Mouse (Mus musculus) CH12.LX (cell line): ENCODE results near the gene Tpk1. TPM values are rescaled to one million over a fixed set of nuclear protein-coding genes. Genes with fewer than 3 reads are reported as not detected.

Experiments
- DNase-seq: peaks from one replicate; pipeline ENCODE4 v3.0.0-alpha.2; 2013; ENCODE audit errors: extremely low read depth
- H3K27ac ChIP-seq: 2 replicates; pipeline ENCODE4 v1.5.1; 2012; ENCODE audit warnings: low read depth, mild to moderate bottlenecking, control low read depth, moderate library complexity; ENCODE audit not compliant: insufficient read depth
- H3K27me3 ChIP-seq: replicated peaks from 2 replicates; pipeline ENCODE3; 2012; ENCODE audit warnings: inconsistent platforms
- H3K36me3 ChIP-seq, 2 experiments: replicated peaks in 1 of 2; 2 replicates each; pipeline versions ENCODE3 to v1.6.1; 2012; ENCODE audit warnings: inconsistent platforms in 1 of 2, low read length in 1 of 2, mild to moderate bottlenecking in 1 of 2, mixed read lengths in 1 of 2, moderate library complexity in 1 of 2; ENCODE audit not compliant: control insufficient read depth in 1 of 2, insufficient read depth in 1 of 2
- H3K4me1 ChIP-seq, 2 experiments: 2 replicates each; pipeline ENCODE4 v1.6.1; 2012; ENCODE audit warnings: inconsistent platforms in 1 of 2, moderate library complexity in 1 of 2; ENCODE audit not compliant: insufficient read depth in 2 of 2, control insufficient read depth in 1 of 2
- H3K4me2 ChIP-seq: 2 replicates; pipeline ENCODE4 v1.6.1; 2012; ENCODE audit warnings: low read depth, mild to moderate bottlenecking, control low read depth; ENCODE audit not compliant: poor library complexity, insufficient read depth, severe bottlenecking
- H3K4me3 ChIP-seq, 3 experiments: fragments of 150-350 bp in 1 of 3; sonication (generic) in 1 of 3; replicated peaks in 1 of 3; 2 replicates each; pipeline versions ENCODE3 to v1.5.1; 2011 to 2012; ENCODE audit warnings: low read depth in 2 of 3, low read length in 2 of 3, mild to moderate bottlenecking in 2 of 3, moderate library complexity in 2 of 3, control low read depth in 1 of 3, improper control_type of control experiment in 1 of 3, inconsistent platforms in 1 of 3, mixed read lengths in 1 of 3; ENCODE audit not compliant: poor library complexity in 1 of 3
- H3K79me2 ChIP-seq: replicated peaks from 2 replicates; pipeline ENCODE4 v1.6.1; 2012; ENCODE audit warnings: mild to moderate bottlenecking, moderate library complexity; ENCODE audit not compliant: control insufficient read depth, poor library complexity, insufficient read depth, severe bottlenecking; ENCODE audit errors: extremely low read depth
- H3K9ac ChIP-seq: 2 replicates; pipeline ENCODE4 v1.6.1; 2012; ENCODE audit warnings: low read depth, mild to moderate bottlenecking, control low read depth, moderate library complexity; ENCODE audit not compliant: insufficient read depth
- H3K9me3 ChIP-seq: replicated peaks from 2 replicates; pipeline ENCODE3; 2012; ENCODE audit warnings: low read length, inconsistent platforms, mixed read lengths
- BHLHE40 ChIP-seq: IDR thresholded peaks from 2 replicates; pipeline ENCODE4 v1.6.1; 2011; ENCODE audit warnings: mild to moderate bottlenecking, low read depth, low read length, improper control_type of control experiment
- E2F4 ChIP-seq: IDR thresholded peaks from 2 replicates; pipeline ENCODE4 v1.6.1; 2011; ENCODE audit warnings: low read depth, low read length, improper control_type of control experiment; ENCODE audit not compliant: insufficient replicate concordance
- EP300 ChIP-seq: IDR thresholded peaks from 2 replicates; pipeline ENCODE4 v1.6.1; 2011; ENCODE audit warnings: low read length, improper control_type of control experiment
- ETS1 ChIP-seq: conservative IDR thresholded peaks from 2 replicates; pipeline ENCODE4 v1.6.1; 2012; ENCODE audit warnings: low read depth, mild to moderate bottlenecking, inconsistent platforms, low read length, improper control_type of control experiment, moderate library complexity
- GABPA ChIP-seq: IDR thresholded peaks from 2 replicates; pipeline ENCODE4 v1.6.1; 2012; ENCODE audit warnings: low read depth, low read length, improper control_type of control experiment, inconsistent platforms; ENCODE audit not compliant: insufficient replicate concordance
- HCFC1 ChIP-seq: IDR thresholded peaks from 2 replicates; pipeline ENCODE4 v1.6.1; 2012; ENCODE audit warnings: low read depth, mild to moderate bottlenecking, inconsistent platforms, low read length, improper control_type of control experiment
- IRF4 ChIP-seq: IDR thresholded peaks from 2 replicates; pipeline ENCODE4 v1.6.1; 2014; ENCODE audit warnings: low read depth, mild to moderate bottlenecking, inconsistent platforms, low read length, improper control_type of control experiment
- JUND ChIP-seq: conservative IDR thresholded peaks from 2 replicates; pipeline ENCODE4 v1.6.1; 2011; ENCODE audit warnings: low read depth, low read length, improper control_type of control experiment
- KAT2A ChIP-seq: IDR thresholded peaks from 2 replicates; pipeline ENCODE4 v1.6.1; 2012; ENCODE audit warnings: low read length, improper control_type of control experiment, inconsistent platforms; ENCODE audit not compliant: insufficient replicate concordance
- MAZ ChIP-seq: IDR thresholded peaks from 2 replicates; pipeline ENCODE4 v1.6.1; 2012; ENCODE audit warnings: low read depth, mild to moderate bottlenecking, inconsistent platforms, low read length, improper control_type of control experiment, moderate library complexity
- MEF2A ChIP-seq: IDR thresholded peaks from 2 replicates; pipeline ENCODE4 v1.6.1; 2014; ENCODE audit warnings: low read depth, mild to moderate bottlenecking, inconsistent platforms, low read length, improper control_type of control experiment, borderline replicate concordance
- MXI1 ChIP-seq: IDR thresholded peaks from 2 replicates; pipeline ENCODE4 v1.6.1; 2011; ENCODE audit warnings: mild to moderate bottlenecking, low read depth, low read length, improper control_type of control experiment
- MYC ChIP-seq: IDR thresholded peaks from 2 replicates; pipeline ENCODE4 v1.6.1; 2011; ENCODE audit warnings: low read depth, mild to moderate bottlenecking, improper control_type of control experiment, low read length
- NELFE ChIP-seq: IDR thresholded peaks from 2 replicates; pipeline ENCODE4 v1.6.1; 2011; ENCODE audit warnings: low read depth, low read length, improper control_type of control experiment
- NRF1 ChIP-seq: IDR thresholded peaks from 2 replicates; pipeline ENCODE4 v1.6.1; 2014; ENCODE audit warnings: low read depth, mild to moderate bottlenecking, inconsistent platforms, low read length, improper control_type of control experiment, moderate library complexity
- POLR2A ChIP-seq: IDR thresholded peaks from 2 replicates; pipeline ENCODE4 v1.6.1; 2011; ENCODE audit warnings: low read depth, mild to moderate bottlenecking, improper control_type of control experiment, low read length
- RAD21 ChIP-seq: IDR thresholded peaks from 2 replicates; pipeline ENCODE4 v1.6.1; 2011; ENCODE audit warnings: low read depth, mild to moderate bottlenecking, low read length, improper control_type of control experiment, moderate library complexity
- SIN3A ChIP-seq: IDR thresholded peaks from 2 replicates; pipeline ENCODE4 v1.6.1; 2012; ENCODE audit warnings: low read length, improper control_type of control experiment, inconsistent platforms
- TBP ChIP-seq: conservative IDR thresholded peaks from 2 replicates; pipeline ENCODE4 v1.6.1; 2011; ENCODE audit warnings: low read depth, low read length, improper control_type of control experiment
- ZC3H11A ChIP-seq: IDR thresholded peaks from 2 replicates; pipeline ENCODE4 v1.6.1; 2012; ENCODE audit warnings: low read depth, mild to moderate bottlenecking, inconsistent platforms, low read length, improper control_type of control experiment
- ZMIZ1 ChIP-seq: IDR thresholded peaks from 2 replicates; pipeline ENCODE4 v1.6.1; 2012; ENCODE audit warnings: low read depth, mild to moderate bottlenecking, inconsistent platforms, low read length, improper control_type of control experiment
- ZNF384 ChIP-seq: IDR thresholded peaks from 2 replicates; pipeline ENCODE4 v1.6.1; 2012; ENCODE audit warnings: low read depth, low read length, improper control_type of control experiment, inconsistent platforms
- dilution Hi-C: fragments of 300-500 bp; cut with MboI; formaldehyde crosslinking; loops from 2 replicates; pipeline ENCODE4 v1.14.3; 2020; ENCODE audit warnings: low sequenced_read_pairs; ENCODE audit not compliant: extremely low pct_unique_long_range_greater_than_20kb, extremely low pct_ligation_motif_present
- in situ Hi-C: fragments of 300-500 bp; cut with MboI; formaldehyde crosslinking; loops from 3 replicates; pipeline ENCODE4 v1.14.3; 2019; ENCODE audit warnings: low sequenced_read_pairs, low pct_ligation_motif_present, low pct_unique_long_range_greater_than_20kb, mixed read lengths
- polyA plus RNA-seq: library from polyadenylated mRNA; unstranded; fragments of >175 nt; gene quantifications from 2 replicates; pipeline ENCODE4 v1.2.1, GENCODE M21; 2012; ENCODE audit warnings: low read depth; ENCODE audit not compliant: insufficient read length
- total RNA-seq, 2 experiments: library from RNA; depleted of rRNA; stranded (reverse); fragments of 300-350 nt in 1 of 2; fragments of >200 nt in 1 of 2; gene quantifications; 2 replicates each; pipeline ENCODE4 v1.2.3; 2012 to 2014

Gene Tpk1
- total and polyA plus RNA-seq, 3 experiments, result 3.9 to 6.3 (median 4.8) TPM

DNA sequence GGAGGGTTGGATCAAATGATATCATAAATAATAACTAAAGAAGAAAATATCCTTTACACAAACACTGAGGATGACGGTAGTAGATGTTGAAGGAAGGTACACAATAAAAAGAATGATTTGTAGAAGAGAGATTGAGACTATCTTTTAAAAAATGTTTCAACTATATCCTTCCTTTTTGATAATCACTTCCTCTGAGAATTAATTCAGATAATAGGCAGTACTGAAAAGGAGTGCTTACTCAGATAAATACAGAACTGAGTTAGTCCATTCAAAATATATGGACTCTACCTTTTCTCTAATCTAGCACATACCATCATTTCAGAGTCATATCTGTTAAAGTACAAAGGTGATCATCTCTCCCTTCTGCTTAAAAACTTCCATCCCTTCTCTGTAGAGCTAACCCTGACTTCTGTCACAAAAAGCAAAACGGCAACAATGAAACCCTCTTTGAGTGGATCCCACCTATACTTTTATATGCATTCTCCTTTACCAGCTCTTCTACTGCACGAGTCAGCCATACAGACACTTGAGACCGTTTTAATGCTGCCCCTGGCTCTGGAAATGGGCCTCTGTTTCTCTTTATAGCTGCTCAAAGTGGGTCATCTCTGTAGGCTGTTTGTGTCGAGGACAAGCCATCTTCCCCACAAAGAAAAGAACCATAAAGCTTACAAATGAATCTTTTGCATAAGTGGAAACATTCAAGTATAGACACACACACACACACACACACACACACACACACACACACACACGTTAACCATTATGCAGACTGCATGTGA is 263.7 kb downstream of the Tpk1 start:
- no peak for DNase-seq
- Histone ChIP-seq H3K4me3 (no peak overlapping the region), H3K4me1 (no peaks in the 10 kb centered on the region), H3K27ac (no peak overlapping the region), H3K27me3 (no peaks in the 10 kb centered on the region), H3K79me2 (no peaks in the 10 kb centered on the region), H3K36me3 (no peaks in the 10 kb centered on the region), H3K9ac (no peak overlapping the region), H3K4me2 (no peak overlapping the region), H3K9me3 (no peaks in the 10 kb centered on the region)
- in situ Hi-C loops, result no loop called here
- dilution Hi-C loops, result no loop called here
- TF ChIP-seq ZC3H11A (no peak), HCFC1 (no peak), MXI1 (no peak), MAZ (no peak), MEF2A (no peak), E2F4 (no peak), TBP (no peak)

DNA sequence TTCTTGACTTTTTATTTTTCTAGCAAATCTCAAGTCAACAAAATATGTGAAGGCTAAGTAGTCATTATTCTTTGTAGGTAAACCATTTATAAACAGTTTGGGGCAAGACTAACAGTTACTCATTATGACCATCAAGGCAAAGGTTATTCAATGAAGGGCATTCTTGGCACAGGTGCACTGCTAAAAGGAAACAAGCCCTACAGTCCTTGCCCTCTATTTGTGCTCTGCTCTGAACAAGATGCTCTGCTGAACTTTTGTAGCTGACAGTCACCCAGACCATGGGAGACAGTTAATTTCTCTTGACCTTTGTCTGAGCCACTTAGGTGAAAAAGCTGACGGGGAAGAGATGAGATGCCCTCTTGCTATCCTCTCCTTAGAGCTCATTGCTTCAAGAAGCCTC is 269.7 kb downstream of the Tpk1 start:
- Histone ChIP-seq H3K4me2 (no peak overlapping the region), H3K4me3 (no peak overlapping the region), H3K9me3 (no peaks in the 10 kb centered on the region), H3K36me3 (no peaks in the 10 kb centered on the region), H3K27me3 (no peaks in the 10 kb centered on the region), H3K4me1 (no peaks in the 10 kb centered on the region), H3K9ac (no peak overlapping the region), H3K27ac (no peak overlapping the region), H3K79me2 (no peaks in the 10 kb centered on the region)
- no peak for DNase-seq
- in situ Hi-C loops (no loop called here), dilution Hi-C loops (no loop called here)
- TF ChIP-seq MEF2A, result no peak
- TF ChIP-seq KAT2A, result no peak
- no peak for TF ChIP-seq SIN3A
- no peak for TF ChIP-seq EP300
- no peak for TF ChIP-seq MAZ
- no peak for TF ChIP-seq RAD21
- no peak for TF ChIP-seq POLR2A
- TF ChIP-seq ZC3H11A, result no peak
- TF ChIP-seq MXI1, result no peak
- no peak for TF ChIP-seq ZNF384
- TF ChIP-seq NELFE, result no peak
- no peak for TF ChIP-seq MYC
- TF ChIP-seq BHLHE40, result no peak
- TF ChIP-seq NRF1, result no peak
- TF ChIP-seq GABPA, result no peak
- no peak for TF ChIP-seq JUND
- TF ChIP-seq IRF4, result no peak
- no peak for TF ChIP-seq ZMIZ1
- no peak for TF ChIP-seq E2F4
- no peak for TF ChIP-seq ETS1
